Mouse (Mus musculus): ENCODE measurements around the gene Anks1b.

GRCm38 (mm10) chr10:90696687-90697086 lies 823.4 kb downstream of the Anks1b start:
- no peak for TF ChIP-seq CTCF (IDR thresholded peaks at IDR 0.05)
- no peak for TF ChIP-seq EP300 (IDR thresholded peaks at IDR 0.05)

Data from lung, postnatal 0 days (tissue).